Mouse (Mus musculus): Measurements from ENCODE around the gene Gal3st2c. TPM values are rescaled to one million over a fixed set of nuclear protein-coding genes. Genes with fewer than 3 reads are reported as not detected.

Gal3st2c gene
- 0.01 TPM in 2 replicates for polyA plus RNA-seq (2012)

DNA sequence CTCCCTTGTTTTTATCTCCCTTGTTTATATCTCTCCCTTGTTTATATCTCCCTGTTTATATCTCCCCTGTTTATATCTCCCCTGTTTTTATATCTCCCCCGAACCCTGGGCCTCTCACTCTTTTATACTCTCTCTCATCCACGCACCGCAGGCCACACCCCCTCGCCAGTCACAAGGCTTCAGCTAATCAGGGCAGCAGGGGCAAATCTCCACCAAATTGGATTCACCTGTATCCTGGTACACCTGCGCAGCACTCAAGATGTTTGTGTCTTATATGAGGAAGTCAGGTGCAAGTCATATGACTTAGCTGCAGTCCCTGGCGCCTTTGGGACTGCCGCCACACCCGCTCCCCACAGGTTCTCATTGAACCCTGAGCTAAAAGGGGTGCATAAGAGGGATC is at the start of gene Gal3st2c:
TSS of gene Gal3st2c (plus strand) at position 301 of the 400 bp plus-strand sequence.

DNA sequence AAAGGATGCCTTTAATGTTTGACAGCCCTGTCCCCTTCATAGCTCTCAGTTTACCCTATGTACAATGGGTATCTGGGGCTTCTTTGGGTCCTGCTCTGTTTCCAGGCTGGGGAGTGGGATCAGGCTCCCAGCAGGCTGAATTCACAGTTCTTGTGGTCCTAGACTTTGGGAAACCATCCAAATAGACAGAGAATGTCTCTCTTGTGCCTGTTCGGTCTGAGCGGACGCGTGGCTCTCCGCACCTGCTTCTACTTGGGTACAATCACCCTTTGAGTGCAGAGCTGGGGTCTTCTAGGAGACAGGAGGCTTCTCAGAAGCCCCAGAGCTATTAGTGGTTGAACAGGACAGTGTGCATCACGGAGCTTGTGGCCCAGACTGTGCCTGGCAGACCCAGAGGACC is 29.8 kb downstream of the Gal3st2c start, which contains the start of gene Neu4:
TSS of gene Neu4 (plus strand) at position 301 of the 400 bp plus-strand sequence.

GRCm38 (mm10) chr1:94052373-94052772 is 62.1 kb downstream of the Gal3st2c start, which contains the start of gene Pdcd1:
TSS of gene Pdcd1 (minus strand) at chr1:94052553.

Other genes starting within 250 kb of the Gal3st2c start
- gene Atg4b, start 239.0 kb upstream of the Gal3st2c start, polyA plus RNA-seq (2012): 5.5 and 6.0 TPM in 2 replicates
- 62.1 and 66.7 TPM in 2 replicates for gene Thap4, start 235.6 kb upstream of the Gal3st2c start, polyA plus RNA-seq (2012)
- 78.9 and 90.3 TPM in 2 replicates for gene Dtymk, start 188.6 kb upstream of the Gal3st2c start, polyA plus RNA-seq (2012)
- gene Ing5, start 186.5 kb upstream of the Gal3st2c start, polyA plus RNA-seq (2012): 1.8 TPM in 2 replicates
- 3.7 and 4.3 TPM in 2 replicates for gene D2hgdh, start 165.6 kb upstream of the Gal3st2c start, polyA plus RNA-seq (2012)
- not detected in 2 replicates for gene Gal3st2, start 129.2 kb upstream of the Gal3st2c start, polyA plus RNA-seq (2012)
- gene Gal3st2b, start 72.2 kb upstream of the Gal3st2c start, polyA plus RNA-seq (2012): not detected in 2 replicates
- not detected in 2 replicates for gene Neu4, start 29.9 kb downstream of the Gal3st2c start, polyA plus RNA-seq (2012)
- 0.14 and 0.21 TPM in 2 replicates for gene Pdcd1, start 62.0 kb downstream of the Gal3st2c start, polyA plus RNA-seq (2012)